Mouse (Mus musculus): ENCODE results near the gene Tle3. TPM values are rescaled to one million over a fixed set of nuclear protein-coding genes. Genes with fewer than 3 reads are reported as not detected.

Gene Tle3
- polyA plus RNA-seq, 1 experiment from 2014 or later, result 25.4 TPM

DNA sequence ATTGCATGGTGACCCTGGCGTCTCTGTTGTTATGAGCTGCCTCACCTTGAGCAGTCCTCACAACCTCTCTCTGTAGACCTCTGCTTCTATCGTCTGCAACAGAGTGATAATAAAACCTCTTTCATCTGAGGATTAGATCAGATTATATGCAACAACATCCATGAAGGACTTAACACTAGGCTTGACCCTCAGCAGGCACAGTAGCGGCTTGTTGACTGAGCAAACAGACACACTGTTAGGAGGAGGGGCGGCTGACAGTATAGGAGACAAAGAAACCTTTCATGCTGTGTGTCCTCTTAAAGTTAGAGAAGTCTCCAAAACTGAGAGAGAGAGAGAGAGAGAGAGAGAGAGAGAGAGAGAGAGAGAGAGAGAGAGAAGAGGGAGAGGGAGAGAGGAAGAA, 89.7 kb downstream of the Tle3 start:
- H3K4me3 ChIP-seq, result no peak overlapping the region
- H3K9me3 ChIP-seq, result no peaks in the 10 kb centered on the region
- peaks cover 64% of the 10 kb centered on the region for H3K27me3 ChIP-seq (ENCODE audit: insufficient read depth, poor library complexity, severe bottlenecking)
- H3K36me3 ChIP-seq, result no peaks in the 10 kb centered on the region
- H3K4me1 ChIP-seq, result peaks cover 10% of the 10 kb centered on the region
- H3K27ac ChIP-seq, result no peak overlapping the region
- no peak for DNase-seq (ENCODE audit: low spot score)
- WGBS, result 25% methylated on average over 4 of the region's 4 CpGs

- 66% methylated on average over 3 of the region's 3 CpGs for WGBS
- H3K36me3 ChIP-seq, result no peaks in the 10 kb centered on the region
- no peak for DNase-seq (ENCODE audit: low spot score)
Measured at GRCm38 (mm10) chr9:61467436-61467835, 95.3 kb downstream of the Tle3 start.

More at GRCm38 (mm10) chr9:61467436-61467835, 95.3 kb downstream of the Tle3 start:
- 0 out of 2 replicates have a peak, but pooled peaks cover 18% of the 10 kb centered on the region for H3K27me3 ChIP-seq (ENCODE audit: insufficient read depth, poor library complexity, severe bottlenecking)
- no peak overlapping the region for H3K4me3 ChIP-seq
- H3K9me3 ChIP-seq, result no peaks in the 10 kb centered on the region
- peaks cover 5% of the 10 kb centered on the region; the same call in 1 of the 2 replicates for H3K4me1 ChIP-seq
- H3K27ac ChIP-seq, result no peak overlapping the region

Measured in heart, embryonic 10.5 days (tissue).